Mouse (Mus musculus): Measurements from ENCODE around the gene Cacnb4.
A peak's percentile ranks its signal among the peaks of the same experiment; 100 is the strongest.

Gene Cacnb4

GRCm38 (mm10) chr2:52676023-52676912 is at the start of gene Cacnb4:
Cacnb4 (minus strand) TSS chr2:52676831.
- peak; percentile 44 for DNase-seq (ENCODE audit: low read depth, low spot score)

- no peak for DNase-seq (ENCODE audit: low read depth, low spot score)
These were observed 43.8 kb upstream of the Cacnb4 start for GRCm38 (mm10) chr2:52720231-52721025.

- DNase-seq (ENCODE audit: low read depth, low spot score), result no peak
These were observed 40.4 kb upstream of the Cacnb4 start for GRCm38 (mm10) chr2:52717076-52717475.

- no peak for DNase-seq (ENCODE audit: low read depth, low spot score)
These were observed 38.9 kb upstream of the Cacnb4 start for GRCm38 (mm10) chr2:52715538-52715937.

GRCm38 (mm10) chr2:52714111-52714510 is 37.5 kb upstream of the Cacnb4 start:
- no peak for DNase-seq (ENCODE audit: low read depth, low spot score)

GRCm38 (mm10) chr2:52710804-52711203 is 34.2 kb upstream of the Cacnb4 start:
- no peak for DNase-seq (ENCODE audit: low read depth, low spot score)

GRCm38 (mm10) chr2:52709417-52709816 is 32.8 kb upstream of the Cacnb4 start:
- no peak for DNase-seq (ENCODE audit: low read depth, low spot score)

- no peak for DNase-seq (ENCODE audit: low read depth, low spot score)
These were observed 24.9 kb upstream of the Cacnb4 start for GRCm38 (mm10) chr2:52701368-52702036.

- DNase-seq (ENCODE audit: low read depth, low spot score), result peak; percentile 55
These were observed 23.7 kb upstream of the Cacnb4 start for GRCm38 (mm10) chr2:52700352-52700751.

- no peak for DNase-seq (ENCODE audit: low read depth, low spot score)
These were observed 18.0 kb upstream of the Cacnb4 start for GRCm38 (mm10) chr2:52694604-52695003.

- peak; percentile 33 for DNase-seq (ENCODE audit: low read depth, low spot score)
These were observed 15.1 kb upstream of the Cacnb4 start for GRCm38 (mm10) chr2:52691745-52692144.

- DNase-seq (ENCODE audit: low read depth, low spot score), result no peak
These were observed 10.0 kb upstream of the Cacnb4 start for GRCm38 (mm10) chr2:52686601-52687000.

- DNase-seq (ENCODE audit: low read depth, low spot score), result no peak
These were observed 958 bp upstream of the Cacnb4 start for GRCm38 (mm10) chr2:52677589-52677988.

- peak; percentile 11 for DNase-seq (ENCODE audit: low read depth, low spot score)
These were observed 277 bp upstream of the Cacnb4 start for GRCm38 (mm10) chr2:52676913-52677303.

- DNase-seq (ENCODE audit: low read depth, low spot score), result peak; percentile 7
These were observed 1.2 kb downstream of the Cacnb4 start for GRCm38 (mm10) chr2:52675278-52675987.

- DNase-seq (ENCODE audit: low read depth, low spot score), result peak; percentile 19
These were observed 1.7 kb downstream of the Cacnb4 start for GRCm38 (mm10) chr2:52674886-52675277.

GRCm38 (mm10) chr2:52673172-52673571 is 3.5 kb downstream of the Cacnb4 start:
- no peak for DNase-seq (ENCODE audit: low read depth, low spot score)

GRCm38 (mm10) chr2:52670733-52671132 is 5.9 kb downstream of the Cacnb4 start:
- no peak for DNase-seq (ENCODE audit: low read depth, low spot score)

GRCm38 (mm10) chr2:52668480-52668879 is 8.2 kb downstream of the Cacnb4 start:
- no peak for DNase-seq (ENCODE audit: low read depth, low spot score)

GRCm38 (mm10) chr2:52656722-52657121 is 19.9 kb downstream of the Cacnb4 start:
- DNase-seq (ENCODE audit: low read depth, low spot score), result no peak

- DNase-seq (ENCODE audit: low read depth, low spot score), result no peak
These were observed 22.1 kb downstream of the Cacnb4 start for GRCm38 (mm10) chr2:52654541-52654940.
